Mouse (Mus musculus): ENCODE measurements around the gene Tmprss11b. TPM values are rescaled to one million over a fixed set of nuclear protein-coding genes. Genes with fewer than 3 reads are reported as not detected.
"Not testable (repeated sequence)": the region's sequence is repeated elsewhere in the genome, so short reads cannot be mapped to it uniquely, and the experiment has no call there.

Gene Tmprss11b
- polyA plus RNA-seq (2017; shearing (Covaris generic)) = not detected

- no peak for ATAC-seq
These were observed at the start of gene Tmprss11b for GRCm38 (mm10) chr5:86676262-86676661. Tmprss11b (minus strand) TSS chr5:86676362.

DNA sequence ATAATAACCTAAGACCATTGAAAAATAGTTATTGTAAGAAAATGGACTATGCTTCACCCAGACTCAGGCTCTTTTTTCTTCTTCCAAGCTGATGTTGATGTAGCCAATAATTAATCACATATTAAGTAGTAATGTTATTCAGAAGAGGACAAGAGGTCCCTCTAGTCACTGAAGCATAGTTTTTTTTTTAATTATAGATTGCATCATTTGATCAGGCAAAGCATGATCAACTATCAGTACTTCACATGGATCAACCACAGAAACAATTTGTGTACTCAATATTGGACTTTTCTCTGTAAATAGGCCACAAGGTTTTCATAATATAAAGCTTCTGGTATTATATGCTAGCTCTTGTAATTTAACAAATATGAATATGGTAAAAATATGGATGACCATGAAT is 48.9 kb upstream of the Tmprss11b start:
- no peak for ATAC-seq

- ATAC-seq = no peak
These were observed 46.8 kb upstream of the Tmprss11b start for GRCm38 (mm10) chr5:86722820-86723460.

DNA sequence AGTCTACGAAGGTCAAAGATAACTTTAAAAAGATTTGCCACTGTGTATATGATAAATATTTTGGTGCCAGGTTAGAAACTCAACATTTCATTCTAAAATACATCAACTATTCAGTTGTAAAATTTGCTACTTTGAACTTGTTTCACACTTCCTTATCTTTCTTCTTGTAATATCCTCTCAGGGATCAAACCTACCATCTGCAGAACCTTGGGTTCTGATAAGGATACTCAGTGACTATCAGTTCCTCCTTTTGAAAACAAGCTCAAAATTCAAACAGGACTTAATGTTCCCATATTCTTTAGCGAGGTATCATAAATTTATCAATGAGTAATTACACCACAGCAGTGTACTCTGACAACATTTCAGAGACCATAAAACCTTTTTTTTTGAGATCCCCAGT is 38.8 kb upstream of the Tmprss11b start:
- no peak for ATAC-seq

DNA sequence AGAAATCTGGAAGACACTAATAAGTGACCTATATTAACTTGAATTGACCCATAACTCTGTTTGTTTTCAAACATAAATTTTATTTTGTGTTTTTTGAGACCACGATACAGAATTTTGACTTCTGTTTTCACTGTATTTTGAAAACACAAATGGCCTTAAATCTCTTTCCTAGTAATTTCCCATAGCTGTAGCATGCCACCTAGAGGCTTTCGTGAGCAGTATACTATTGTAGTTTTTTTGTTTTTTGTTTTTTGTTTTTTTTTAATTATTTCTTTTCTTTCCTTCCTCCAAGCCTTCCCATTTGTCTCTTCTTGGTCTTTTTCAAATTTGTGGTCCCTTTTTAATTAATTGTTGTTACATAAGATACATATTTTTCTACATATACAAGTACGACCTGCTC is 28.8 kb upstream of the Tmprss11b start:
- no peak for ATAC-seq

DNA sequence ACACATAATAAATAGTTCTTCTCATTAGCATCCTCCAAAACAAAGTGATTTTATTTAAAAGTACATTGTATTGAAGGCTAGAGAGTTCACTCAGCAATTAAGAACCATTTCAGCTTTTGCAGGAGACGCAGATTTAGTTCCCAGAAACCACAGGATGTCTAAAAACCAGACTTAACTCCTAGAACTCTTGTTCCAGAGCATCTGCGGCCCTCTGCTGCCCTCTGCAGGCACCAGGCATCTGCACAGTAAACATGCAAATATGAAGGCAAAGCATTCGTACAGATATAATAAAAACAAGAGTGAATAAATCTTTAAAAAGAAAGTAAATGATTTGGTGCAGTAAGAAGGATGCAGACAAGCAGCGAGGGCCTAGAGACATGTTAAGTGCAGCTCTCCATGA is 8.5 kb upstream of the Tmprss11b start:
- no peak for ATAC-seq

- not testable (repeated sequence) for ATAC-seq
These were observed 27.0 kb downstream of the Tmprss11b start for GRCm38 (mm10) chr5:86649185-86649584.

GRCm38 (mm10) chr5:86640795-86641194 is 35.4 kb downstream of the Tmprss11b start:
- ATAC-seq = no peak

DNA sequence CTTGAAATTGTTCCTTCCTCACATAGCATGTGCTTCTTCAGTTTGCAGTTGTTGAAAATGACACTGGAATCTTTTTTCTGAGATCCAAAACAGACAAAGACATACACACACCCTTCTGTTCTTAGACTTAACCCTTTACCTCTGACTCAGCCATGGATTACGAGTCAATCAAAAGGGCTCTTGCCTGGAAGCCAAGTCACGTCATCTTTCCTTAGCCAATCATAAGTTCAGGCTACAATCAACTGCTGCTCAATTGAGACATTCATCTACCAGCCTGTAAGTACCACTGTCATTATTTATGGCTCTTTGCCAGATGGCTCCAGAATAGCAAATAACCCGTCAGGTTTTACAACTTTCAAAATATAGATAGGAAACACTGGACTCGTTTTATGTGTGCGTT is 43.8 kb downstream of the Tmprss11b start, which contains the start of gene Tmprss11f:
Gene Tmprss11f, minus strand, starts transcription at position 101 of the 400 bp plus-strand sequence.
- no peak for ATAC-seq

- no peak for ATAC-seq
These were observed 45.5 kb downstream of the Tmprss11b start for GRCm38 (mm10) chr5:86630700-86631099.

- no peak for ATAC-seq
These were observed 54.4 kb downstream of the Tmprss11b start for GRCm38 (mm10) chr5:86621778-86622177.

Other genes starting within 250 kb of the Tmprss11b start
- under 1 TPM in 1 of 2 experiments, not detected in 1; 0.44 TPM for gene Tmprss11a, start 207.4 kb downstream of the Tmprss11b start, polyA plus RNA-seq (2017; shearing (Covaris generic))
- not detected for gene Tmprss11g, start 157.8 kb downstream of the Tmprss11b start, polyA plus RNA-seq (2017; shearing (Covaris generic))
- gene Tmprss11f, start 43.9 kb downstream of the Tmprss11b start, polyA plus RNA-seq (2017; shearing (Covaris generic)) = not detected
- under 1 TPM; 0.09 to 0.13 TPM for gene Tmprss11e, start 69.5 kb upstream of the Tmprss11b start, polyA plus RNA-seq (2017; shearing (Covaris generic))
- gene Ythdc1, start 127.9 kb upstream of the Tmprss11b start, polyA plus RNA-seq (2017; shearing (Covaris generic)) = 10 to 100 TPM; 53.2 to 63.2 TPM
- gene Ugt2b34, start 230.6 kb upstream of the Tmprss11b start, polyA plus RNA-seq (2017; shearing (Covaris generic)) = not detected